Mouse (Mus musculus) kidney, embryonic 15.5 days (tissue): ENCODE data around the gene Efcab7. TPM values are rescaled to one million over a fixed set of nuclear protein-coding genes. Genes with fewer than 3 reads are reported as not detected.

ENCODE experiments used
- ATAC-seq: fragments of 200-750 bp; cut with Nextera tagmentation; replicated peaks from 2 replicates; pipeline ENCODE4 v1.8.0; 2017; ENCODE audit warnings: moderate TSS enrichment; ENCODE audit not compliant: low FRiP score
- H3K27ac ChIP-seq: fragments of 300-500 bp; sonication (generic); 2 replicates; pipeline ENCODE4 v1.5.1; 2015; ENCODE audit warnings: mild to moderate bottlenecking, inconsistent platforms
- H3K27me3 ChIP-seq: fragments of 300-500 bp; sonication (generic); 2 replicates; pipeline ENCODE4 v1.6.1; 2015; ENCODE audit warnings: inconsistent platforms
- H3K36me3 ChIP-seq: fragments of 300-500 bp; sonication (generic); 2 replicates; pipeline ENCODE4 v1.6.1; 2015; ENCODE audit warnings: inconsistent platforms
- H3K4me1 ChIP-seq: fragments of 300-500 bp; sonication (generic); 2 replicates; pipeline ENCODE4 v1.6.1; 2015; ENCODE audit warnings: inconsistent platforms
- H3K4me2 ChIP-seq: fragments of 300-500 bp; sonication (generic); 2 replicates; pipeline ENCODE4 v1.6.1; 2015; ENCODE audit warnings: moderate library complexity, mild to moderate bottlenecking, inconsistent platforms
- H3K4me3 ChIP-seq: fragments of 300-500 bp; sonication (generic); replicated peaks from 2 replicates; pipeline ENCODE4 v1.5.1; 2015; ENCODE audit warnings: mild to moderate bottlenecking, inconsistent platforms
- H3K9ac ChIP-seq: fragments of 300-500 bp; sonication (generic); 2 replicates; pipeline ENCODE4 v1.6.1; 2015; ENCODE audit warnings: mild to moderate bottlenecking, inconsistent platforms
- H3K9me3 ChIP-seq: fragments of 300-500 bp; sonication (generic); replicated peaks from 2 replicates; pipeline ENCODE4 v1.6.1; 2016; ENCODE audit warnings: inconsistent platforms
- WGBS: fragments of 180-500 bp; shearing (Covaris S2); methylation state at CpG from one replicate; pipeline ENCODE4 v1.1.7; 2015; ENCODE audit warnings: mixed read lengths; 5-methylcytosine and 5-hydroxymethylcytosine counted together
- polyA plus RNA-seq: library from polyadenylated mRNA; unstranded; fragments of >200 nt; fragmentation: Nextera tagmentation; extraction: Ambion mirVana; gene quantifications from 2 replicates; pipeline ENCODE4 v1.2.1, GENCODE M21; 2015

Gene Efcab7
- polyA plus RNA-seq, 1 experiment from 2014 or later, result 24.1 TPM

GRCm38 (mm10) chr4:99929613-99930517 is 100.9 kb downstream of the Efcab7 start, which contains the start of gene Itgb3bp:
Gene Itgb3bp (minus strand): TSS chr4:99929813.
- WGBS, result under 1% methylated on average over 54 of the region's 57 CpGs
- Histone ChIP-seq H3K4me2 (peak within 1 kb of the TSS; percentile 94), H3K9me3 (no peaks in the 10 kb centered on the region), H3K36me3 (no peaks in the 10 kb centered on the region), H3K27me3 (no peaks in the 10 kb centered on the region), H3K9ac (peak within 1 kb of the TSS; percentile 59), H3K27ac (peak within 1 kb of the TSS; percentile 94), H3K4me3 (peak within 1 kb of the TSS; percentile 70), H3K4me1 (peaks cover 14% of the 10 kb centered on the region)
- ATAC-seq, result peak; percentile 96

GRCm38 (mm10) chr4:99930518-99931239 is 101.7 kb downstream of the Efcab7 start:
- 46% methylated on average over 10 of the region's 10 CpGs for WGBS
- H3K27ac ChIP-seq, result peak overlapping the region; percentile 94; the same call in 1 of the 2 replicates
- ATAC-seq, result no peak
- peak overlapping the region; percentile 70 for H3K4me3 ChIP-seq
- H3K9me3 ChIP-seq, result no peaks in the 10 kb centered on the region
- H3K9ac ChIP-seq, result no peak overlapping the region
- no peaks in the 10 kb centered on the region for H3K36me3 ChIP-seq
- H3K4me2 ChIP-seq, result peak overlapping the region; percentile 94
- peaks cover 14% of the 10 kb centered on the region for H3K4me1 ChIP-seq
- H3K27me3 ChIP-seq, result no peaks in the 10 kb centered on the region

GRCm38 (mm10) chr4:99931240-99931580 is 102.2 kb downstream of the Efcab7 start:
- no peaks in the 10 kb centered on the region for H3K36me3 ChIP-seq
- ATAC-seq, result no peak
- H3K9ac ChIP-seq, result no peak overlapping the region
- peak overlapping the region; percentile 94 for H3K4me2 ChIP-seq
- H3K9me3 ChIP-seq, result no peaks in the 10 kb centered on the region
- H3K27me3 ChIP-seq, result no peaks in the 10 kb centered on the region
- no peak overlapping the region for H3K27ac ChIP-seq
- H3K4me3 ChIP-seq, result peak overlapping the region; percentile 70; the same call in 1 of the 2 replicates
- WGBS, result 67% methylated on average over 11 of the region's 11 CpGs
- peaks cover 14% of the 10 kb centered on the region for H3K4me1 ChIP-seq

GRCm38 (mm10) chr4:99931807-99932206 is 102.8 kb downstream of the Efcab7 start:
- Histone ChIP-seq H3K27me3 (no peaks in the 10 kb centered on the region), H3K36me3 (no peaks in the 10 kb centered on the region), H3K9me3 (no peaks in the 10 kb centered on the region), H3K9ac (no peak overlapping the region), H3K4me3 (no peak overlapping the region), H3K27ac (no peak overlapping the region), H3K4me2 (no peak overlapping the region), H3K4me1 (peaks cover 14% of the 10 kb centered on the region)
- WGBS, result 92% methylated on average over 4 of the region's 4 CpGs
- ATAC-seq, result no peak

GRCm38 (mm10) chr4:99934859-99935258 is 105.9 kb downstream of the Efcab7 start:
- Histone ChIP-seq H3K27me3 (no peaks in the 10 kb centered on the region), H3K4me3 (no peak overlapping the region), H3K4me2 (no peak overlapping the region), H3K9ac (no peak overlapping the region), H3K27ac (no peak overlapping the region), H3K36me3 (no peaks in the 10 kb centered on the region), H3K9me3 (no peaks in the 10 kb centered on the region), H3K4me1 (peaks cover 14% of the 10 kb centered on the region)
- WGBS, result 85% methylated on average over 7 of the region's 7 CpGs
- no peak for ATAC-seq

GRCm38 (mm10) chr4:99936278-99936677 is 107.3 kb downstream of the Efcab7 start:
- H3K4me2 ChIP-seq, result no peak overlapping the region

GRCm38 (mm10) chr4:99939711-99940505 is 110.9 kb downstream of the Efcab7 start:
- Histone ChIP-seq H3K9ac (no peak overlapping the region), H3K4me3 (no peak overlapping the region), H3K9me3 (no peaks in the 10 kb centered on the region), H3K36me3 (no peaks in the 10 kb centered on the region), H3K4me2 (no peak overlapping the region), H3K4me1 (no peaks in the 10 kb centered on the region), H3K27ac (no peak overlapping the region), H3K27me3 (no peaks in the 10 kb centered on the region)
- ATAC-seq, result no peak
- WGBS, result 59% methylated on average over 16 of the region's 16 CpGs

More at GRCm38 (mm10) chr4:99936278-99936677, 107.3 kb downstream of the Efcab7 start:
- no peak overlapping the region for H3K9ac ChIP-seq
- no peaks in the 10 kb centered on the region for H3K9me3 ChIP-seq
- peaks cover 1% of the 10 kb centered on the region for H3K4me1 ChIP-seq
- 91% methylated on average over 5 of the region's 5 CpGs for WGBS
- H3K36me3 ChIP-seq, result no peaks in the 10 kb centered on the region
- no peaks in the 10 kb centered on the region for H3K27me3 ChIP-seq
- no peak overlapping the region for H3K4me3 ChIP-seq
- ATAC-seq, result no peak
- no peak overlapping the region for H3K27ac ChIP-seq

- ATAC-seq, result no peak
Measured at GRCm38 (mm10) chr4:99941655-99942414, 112.8 kb downstream of the Efcab7 start.

GRCm38 (mm10) chr4:99944606-99945005 is 115.6 kb downstream of the Efcab7 start:
- no peak for ATAC-seq
- H3K4me1 ChIP-seq, result no peaks in the 10 kb centered on the region
- no peaks in the 10 kb centered on the region for H3K9me3 ChIP-seq
- H3K36me3 ChIP-seq, result no peaks in the 10 kb centered on the region
- H3K27me3 ChIP-seq, result no peaks in the 10 kb centered on the region
- H3K9ac ChIP-seq, result no peak overlapping the region
- WGBS, result 76% methylated on average over 2 of the region's 2 CpGs
- H3K4me3 ChIP-seq, result no peak overlapping the region
- no peak overlapping the region for H3K27ac ChIP-seq
- no peak overlapping the region for H3K4me2 ChIP-seq

More at GRCm38 (mm10) chr4:99941655-99942414, 112.8 kb downstream of the Efcab7 start:
- no peak overlapping the region for H3K9ac ChIP-seq
- 71% methylated on average over 10 of the region's 10 CpGs for WGBS
- no peaks in the 10 kb centered on the region for H3K9me3 ChIP-seq
- H3K4me2 ChIP-seq, result no peak overlapping the region
- H3K36me3 ChIP-seq, result no peaks in the 10 kb centered on the region
- no peak overlapping the region for H3K27ac ChIP-seq
- no peaks in the 10 kb centered on the region for H3K4me1 ChIP-seq
- no peaks in the 10 kb centered on the region for H3K27me3 ChIP-seq
- no peak overlapping the region for H3K4me3 ChIP-seq

GRCm38 (mm10) chr4:99945011-99945410 is 116.0 kb downstream of the Efcab7 start:
- Histone ChIP-seq H3K9me3 (no peaks in the 10 kb centered on the region), H3K9ac (no peak overlapping the region), H3K27ac (no peak overlapping the region), H3K4me2 (no peak overlapping the region), H3K4me3 (no peak overlapping the region), H3K4me1 (no peaks in the 10 kb centered on the region), H3K36me3 (no peaks in the 10 kb centered on the region), H3K27me3 (no peaks in the 10 kb centered on the region)
- WGBS, result 90% methylated on average over 7 of the region's 7 CpGs
- ATAC-seq, result no peak

- no peak overlapping the region for H3K9ac ChIP-seq
- H3K9me3 ChIP-seq, result no peaks in the 10 kb centered on the region
- ATAC-seq, result 0 out of 2 replicates have a peak, but pooled peaks have one; percentile 25
- no peaks in the 10 kb centered on the region for H3K4me1 ChIP-seq
- H3K36me3 ChIP-seq, result no peaks in the 10 kb centered on the region
- no peak overlapping the region for H3K4me2 ChIP-seq
- 81% methylated on average over 2 of the region's 2 CpGs for WGBS
- H3K27me3 ChIP-seq, result no peaks in the 10 kb centered on the region
- H3K4me3 ChIP-seq, result no peak overlapping the region
- H3K27ac ChIP-seq, result no peak overlapping the region
Measured at GRCm38 (mm10) chr4:99946516-99946915, 117.5 kb downstream of the Efcab7 start.
